Mouse (Mus musculus) adrenal gland, postnatal 14 days (tissue): Measurements from ENCODE around the gene Hils1. TPM values are rescaled to one million over a fixed set of nuclear protein-coding genes. Genes with fewer than 3 reads are reported as not detected.
A peak's percentile ranks its signal among the peaks of the same experiment; 100 is the strongest.

ENCODE experiments used
- DNase-seq: peaks from one replicate; pipeline ENCODE4 v3.0.0; 2021; ENCODE audit warnings: mixed read lengths
- long read RNA-seq, 2 experiments: library from polyadenylated mRNA; stranded (forward); transcript quantifications; one replicate each; pipeline ENCODE4 v2.0.0; 2021
- total RNA-seq: library from RNA; stranded (reverse); gene quantifications from 2 replicates; pipeline ENCODE4 v1.2.3, GENCODE M21; 2021

Hils1 gene
- total RNA-seq: not detected in 2 replicates
- long read RNA-seq, experiment 1: 0 reads
- long read RNA-seq, experiment 2: 0 reads

- DNase-seq: no peak
Measured at GRCm38 (mm10) chr11:94967419-94967818, at the start of gene Hils1. TSS of gene Hils1 (plus strand) at chr11:94967593.

- DNase-seq: no peak
Measured at GRCm38 (mm10) chr11:94917717-94918116, 49.7 kb upstream of the Hils1 start.

GRCm38 (mm10) chr11:94920996-94921401 is 46.4 kb upstream of the Hils1 start:
- no peak for DNase-seq

- no peak for DNase-seq
Measured at GRCm38 (mm10) chr11:94924977-94925376, 42.4 kb upstream of the Hils1 start.

- DNase-seq: peak; percentile 3
Measured at GRCm38 (mm10) chr11:94926431-94926830, 41.0 kb upstream of the Hils1 start.

GRCm38 (mm10) chr11:94927771-94928291 is 39.6 kb upstream of the Hils1 start:
- DNase-seq: peak; percentile 42

GRCm38 (mm10) chr11:94928820-94929219 is 38.6 kb upstream of the Hils1 start:
- DNase-seq: peak; percentile 83

- DNase-seq: no peak
Measured at GRCm38 (mm10) chr11:94929599-94929998, 37.8 kb upstream of the Hils1 start.

GRCm38 (mm10) chr11:94930151-94930550 is 37.2 kb upstream of the Hils1 start:
- no peak for DNase-seq

GRCm38 (mm10) chr11:94933584-94933983 is 33.8 kb upstream of the Hils1 start:
- DNase-seq: no peak

GRCm38 (mm10) chr11:94934526-94934925 is 32.9 kb upstream of the Hils1 start:
- no peak for DNase-seq

GRCm38 (mm10) chr11:94936045-94936444 is 31.3 kb upstream of the Hils1 start, which contains the start of gene Col1a1:
TSS of gene Col1a1 (plus strand) at chr11:94936224.
- peak; percentile 58 for DNase-seq

- DNase-seq: peak; percentile 90
Measured at GRCm38 (mm10) chr11:94936851-94937295, 30.5 kb upstream of the Hils1 start.

GRCm38 (mm10) chr11:94937335-94937781 is 30.0 kb upstream of the Hils1 start:
- no peak for DNase-seq

- DNase-seq: no peak
Measured at GRCm38 (mm10) chr11:94937787-94938186, 29.6 kb upstream of the Hils1 start.

GRCm38 (mm10) chr11:94938296-94938695 is 29.1 kb upstream of the Hils1 start:
- DNase-seq: no peak

- DNase-seq: peak; percentile 87
Measured at GRCm38 (mm10) chr11:94939280-94939679, 28.1 kb upstream of the Hils1 start.

- no peak for DNase-seq
Measured at GRCm38 (mm10) chr11:94941121-94941520, 26.3 kb upstream of the Hils1 start.

- DNase-seq: no peak
Measured at GRCm38 (mm10) chr11:94941776-94942175, 25.6 kb upstream of the Hils1 start.

- DNase-seq: peak; percentile 64
Measured at GRCm38 (mm10) chr11:94942282-94943023, 24.9 kb upstream of the Hils1 start.

- DNase-seq: no peak
Measured at GRCm38 (mm10) chr11:94943054-94943453, 24.3 kb upstream of the Hils1 start.

GRCm38 (mm10) chr11:94944295-94944694 is 23.1 kb upstream of the Hils1 start:
- no peak for DNase-seq

- DNase-seq: no peak
Measured at GRCm38 (mm10) chr11:94945236-94945635, 22.2 kb upstream of the Hils1 start.

- no peak for DNase-seq
Measured at GRCm38 (mm10) chr11:94952169-94952568, 15.2 kb upstream of the Hils1 start.
